Mouse (Mus musculus): ENCODE measurements at regions not wholly inside any gene's neighbourhood (a gene's known extent, or its start where the extent isn't known, plus 50 kb on each side); places are given as distances from the start of the nearest gene placed in this dataset.

DNA sequence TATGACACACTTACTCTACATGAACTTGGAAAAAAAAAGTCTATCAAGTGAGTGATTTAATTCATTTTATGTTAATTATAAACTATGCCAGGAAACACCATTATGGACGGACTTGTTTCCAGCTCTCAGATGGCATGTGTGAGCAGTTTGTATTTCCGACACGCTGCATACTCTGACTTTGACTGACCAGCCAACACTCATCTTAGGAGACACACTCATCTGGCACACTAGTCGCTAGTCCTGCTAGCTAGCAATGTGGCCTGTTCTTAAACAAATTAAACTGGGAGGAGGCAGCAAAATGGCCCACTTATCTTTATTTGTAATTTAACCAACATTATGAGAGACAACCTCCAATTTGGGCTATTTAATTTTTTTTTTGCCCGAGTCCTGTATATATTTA is 413.4 kb upstream of the Hnrnpa3 start:
- DNase-seq = no peak
- Histone ChIP-seq H3K4me1 (ENCODE audit: control insufficient read depth, insufficient read depth, low read length) (no peaks in the 10 kb centered on the region), H3K4me3 (replicated peaks; ENCODE audit: insufficient read depth, low read depth, low read length) (no peak overlapping the region), H3K27ac (ENCODE audit: insufficient read depth, low read length) (no peak overlapping the region), H3K27me3 (ENCODE audit: control insufficient read depth, insufficient read depth, low read length) (no peaks in the 10 kb centered on the region; the same call in 1 of the 2 replicates)
- 62% methylated on average over 5 of the region's 5 CpGs for WGBS
- TF ChIP-seq CTCF (IDR thresholded peaks at IDR 0.05; ENCODE audit: borderline replicate concordance, insufficient read depth, low read depth, low read length) (no peak), POLR2A (IDR thresholded peaks at IDR 0.05; ENCODE audit: borderline replicate concordance, insufficient read depth, low read length) (no peak)

DNA sequence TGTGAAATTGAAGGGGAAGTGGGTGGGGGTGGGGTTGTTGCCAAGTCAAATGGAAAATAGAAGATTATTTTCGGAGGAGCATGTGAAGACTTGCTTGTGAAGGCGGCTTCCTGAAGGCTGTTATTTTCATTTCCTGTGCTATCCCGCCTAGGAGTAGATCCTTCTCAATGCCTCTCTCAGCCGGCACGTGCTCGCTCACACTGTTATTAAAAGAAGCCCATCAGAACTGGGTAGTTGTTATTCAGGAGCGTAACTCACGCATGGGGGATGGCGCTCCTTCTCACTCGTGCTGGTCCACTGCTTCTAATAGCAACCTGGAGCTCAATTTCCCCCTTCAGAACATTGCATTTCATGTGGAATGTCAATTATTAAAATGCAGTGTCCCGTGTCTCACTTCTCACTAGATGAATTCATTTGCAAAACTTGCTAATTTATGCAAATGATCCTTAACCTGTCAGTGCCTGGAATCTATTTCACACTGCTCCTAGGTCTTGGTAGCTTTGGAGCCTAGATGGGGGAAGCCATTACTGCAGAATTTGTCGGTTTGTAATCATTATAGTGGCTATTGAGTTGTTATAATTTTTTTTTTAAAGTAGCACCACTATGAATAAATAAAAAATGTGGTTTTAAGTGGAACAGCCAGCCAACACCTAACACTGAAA is 412.8 kb upstream of the Hnrnpa3 start:
- no peak for DNase-seq
- no peaks in the 10 kb centered on the region for H3K4me1 ChIP-seq (ENCODE audit: control insufficient read depth, insufficient read depth, low read length)
- no peak for TF ChIP-seq CTCF (IDR thresholded peaks at IDR 0.05; ENCODE audit: borderline replicate concordance, insufficient read depth, low read depth, low read length)
- no peak for TF ChIP-seq POLR2A (IDR thresholded peaks at IDR 0.05; ENCODE audit: borderline replicate concordance, insufficient read depth, low read length)
- no peak overlapping the region for H3K4me3 ChIP-seq (replicated peaks; ENCODE audit: insufficient read depth, low read depth, low read length)
- no peak overlapping the region for H3K27ac ChIP-seq (ENCODE audit: insufficient read depth, low read length)
- WGBS = 23% methylated on average over 12 of the region's 12 CpGs
- H3K27me3 ChIP-seq (ENCODE audit: control insufficient read depth, insufficient read depth, low read length) = no peaks in the 10 kb centered on the region; the same call in 1 of the 2 replicates

DNA sequence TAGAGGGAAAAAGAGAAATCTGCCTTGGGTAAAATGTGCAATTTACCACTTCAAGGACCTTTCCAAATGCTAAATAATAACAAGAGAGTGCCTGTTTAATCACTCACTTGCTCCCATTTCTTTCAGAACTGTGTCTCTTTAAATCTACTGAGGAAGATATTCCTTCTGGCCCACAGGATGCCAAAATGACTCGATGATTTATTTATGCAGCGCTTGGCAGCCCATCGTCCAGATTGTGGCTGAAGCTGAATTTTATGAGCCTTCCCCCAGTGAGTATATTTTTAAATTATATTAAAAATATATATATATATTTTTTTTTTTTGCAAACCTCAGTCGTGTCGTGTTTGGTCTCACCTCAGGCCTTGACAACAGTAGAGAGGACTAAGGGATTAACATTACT is 410.8 kb upstream of the Hnrnpa3 start:
- TF ChIP-seq POLR2A (IDR thresholded peaks at IDR 0.05; ENCODE audit: borderline replicate concordance, insufficient read depth, low read length) (no peak), CTCF (IDR thresholded peaks at IDR 0.05; ENCODE audit: borderline replicate concordance, insufficient read depth, low read depth, low read length) (no peak)
- DNase-seq = no peak
- no peaks in the 10 kb centered on the region for H3K4me1 ChIP-seq (ENCODE audit: control insufficient read depth, insufficient read depth, low read length)
- WGBS = 48% methylated on average over 5 of the region's 5 CpGs
- H3K27ac ChIP-seq (ENCODE audit: insufficient read depth, low read length) = no peak overlapping the region
- no peaks in the 10 kb centered on the region; the same call in 1 of the 2 replicates for H3K27me3 ChIP-seq (ENCODE audit: control insufficient read depth, insufficient read depth, low read length)
- H3K4me3 ChIP-seq (replicated peaks; ENCODE audit: insufficient read depth, low read depth, low read length) = no peak overlapping the region

DNA sequence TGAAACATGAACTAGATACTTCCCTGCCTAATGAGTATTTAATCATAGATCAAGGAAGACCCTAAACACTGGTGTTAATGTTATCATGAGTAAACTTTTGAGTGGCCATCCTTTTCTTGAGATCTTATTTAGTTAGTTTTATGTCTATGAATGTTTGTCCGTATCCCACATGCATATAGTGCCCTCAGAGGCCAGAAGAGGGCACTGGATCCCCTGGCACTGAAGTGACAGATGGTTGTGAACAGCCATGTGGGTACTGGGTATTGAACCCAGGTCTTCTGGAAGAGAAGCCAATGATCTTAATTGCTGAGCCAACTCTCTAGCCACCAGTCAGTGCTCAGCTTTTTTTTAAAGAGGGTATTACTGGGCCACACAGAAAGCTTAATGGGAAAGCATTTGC is 408.6 kb upstream of the Hnrnpa3 start:
- WGBS = 98% methylated on average over 1 of the region's 1 CpGs
- H3K4me3 ChIP-seq (replicated peaks; ENCODE audit: insufficient read depth, low read depth, low read length) = no peak overlapping the region
- no peaks in the 10 kb centered on the region; the same call in 1 of the 2 replicates for H3K27me3 ChIP-seq (ENCODE audit: control insufficient read depth, insufficient read depth, low read length)
- no peak for TF ChIP-seq POLR2A (IDR thresholded peaks at IDR 0.05; ENCODE audit: borderline replicate concordance, insufficient read depth, low read length)
- no peak for TF ChIP-seq CTCF (IDR thresholded peaks at IDR 0.05; ENCODE audit: borderline replicate concordance, insufficient read depth, low read depth, low read length)
- no peak for DNase-seq
- no peaks in the 10 kb centered on the region for H3K4me1 ChIP-seq (ENCODE audit: control insufficient read depth, insufficient read depth, low read length)
- H3K27ac ChIP-seq (ENCODE audit: insufficient read depth, low read length) = no peak overlapping the region

DNA sequence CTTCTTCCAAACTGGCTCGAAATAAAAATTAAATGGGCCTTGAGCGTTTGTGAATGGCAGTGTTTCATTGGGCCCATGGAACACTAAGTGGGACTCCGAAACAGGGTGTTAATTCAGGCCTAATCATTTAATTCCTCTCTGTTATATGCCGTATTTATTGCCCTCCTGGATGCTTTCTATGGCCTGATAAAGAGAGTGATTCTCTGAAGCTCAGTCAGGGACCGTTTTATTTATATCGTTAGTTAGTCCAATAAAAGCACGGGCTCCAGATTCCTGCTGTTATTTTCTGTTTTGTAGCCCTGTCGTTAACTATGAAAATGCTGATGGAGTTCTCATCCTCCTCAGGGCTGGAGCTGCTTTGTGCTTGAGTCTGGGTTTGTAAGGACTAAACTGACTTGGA is 406.2 kb upstream of the Hnrnpa3 start:
- no peak for DNase-seq
- 56% methylated on average over 8 of the region's 8 CpGs for WGBS
- no peaks in the 10 kb centered on the region for H3K27me3 ChIP-seq (ENCODE audit: control insufficient read depth, insufficient read depth, low read length)
- TF ChIP-seq POLR2A (IDR thresholded peaks at IDR 0.05; ENCODE audit: borderline replicate concordance, insufficient read depth, low read length) = no peak
- no peaks in the 10 kb centered on the region for H3K4me1 ChIP-seq (ENCODE audit: control insufficient read depth, insufficient read depth, low read length)
- H3K4me3 ChIP-seq (replicated peaks; ENCODE audit: insufficient read depth, low read depth, low read length) = no peak overlapping the region
- no peak overlapping the region for H3K27ac ChIP-seq (ENCODE audit: insufficient read depth, low read length)

DNA sequence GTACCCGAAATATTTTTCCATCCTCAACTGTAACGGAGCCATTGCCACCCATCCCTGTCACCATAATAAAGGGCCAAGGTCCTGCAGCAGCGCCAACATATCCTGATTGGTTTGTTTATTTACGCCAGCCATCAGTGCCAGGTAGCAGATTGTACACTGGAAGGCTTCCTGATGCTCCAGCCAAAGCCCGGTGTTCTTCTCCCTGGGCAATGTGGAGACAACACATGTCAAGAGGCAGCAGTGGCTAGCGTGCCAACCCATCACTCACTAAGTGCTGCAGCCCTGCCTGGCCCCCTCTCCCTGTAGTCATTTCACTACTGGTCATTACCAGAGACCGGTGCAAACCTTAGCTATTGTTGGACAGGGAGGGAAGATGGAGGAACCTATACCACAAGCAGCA is 393.8 kb upstream of the Hnrnpa3 start:
- Histone ChIP-seq H3K27ac (ENCODE audit: insufficient read depth, low read length) (no peak overlapping the region), H3K4me1 (ENCODE audit: control insufficient read depth, insufficient read depth, low read length) (peaks cover 15% of the 10 kb centered on the region), H3K27me3 (ENCODE audit: control insufficient read depth, insufficient read depth, low read length) (no peaks in the 10 kb centered on the region; the same call in 1 of the 2 replicates), H3K4me3 (replicated peaks; ENCODE audit: insufficient read depth, low read depth, low read length) (no peak overlapping the region)
- 10% methylated on average over 7 of the region's 7 CpGs for WGBS
- peak; percentile 78 to 90 for DNase-seq
- TF ChIP-seq CTCF (IDR thresholded peaks at IDR 0.05; ENCODE audit: borderline replicate concordance, insufficient read depth, low read depth, low read length) = no peak
- TF ChIP-seq POLR2A (IDR thresholded peaks at IDR 0.05; ENCODE audit: borderline replicate concordance, insufficient read depth, low read length) = no peak

DNA sequence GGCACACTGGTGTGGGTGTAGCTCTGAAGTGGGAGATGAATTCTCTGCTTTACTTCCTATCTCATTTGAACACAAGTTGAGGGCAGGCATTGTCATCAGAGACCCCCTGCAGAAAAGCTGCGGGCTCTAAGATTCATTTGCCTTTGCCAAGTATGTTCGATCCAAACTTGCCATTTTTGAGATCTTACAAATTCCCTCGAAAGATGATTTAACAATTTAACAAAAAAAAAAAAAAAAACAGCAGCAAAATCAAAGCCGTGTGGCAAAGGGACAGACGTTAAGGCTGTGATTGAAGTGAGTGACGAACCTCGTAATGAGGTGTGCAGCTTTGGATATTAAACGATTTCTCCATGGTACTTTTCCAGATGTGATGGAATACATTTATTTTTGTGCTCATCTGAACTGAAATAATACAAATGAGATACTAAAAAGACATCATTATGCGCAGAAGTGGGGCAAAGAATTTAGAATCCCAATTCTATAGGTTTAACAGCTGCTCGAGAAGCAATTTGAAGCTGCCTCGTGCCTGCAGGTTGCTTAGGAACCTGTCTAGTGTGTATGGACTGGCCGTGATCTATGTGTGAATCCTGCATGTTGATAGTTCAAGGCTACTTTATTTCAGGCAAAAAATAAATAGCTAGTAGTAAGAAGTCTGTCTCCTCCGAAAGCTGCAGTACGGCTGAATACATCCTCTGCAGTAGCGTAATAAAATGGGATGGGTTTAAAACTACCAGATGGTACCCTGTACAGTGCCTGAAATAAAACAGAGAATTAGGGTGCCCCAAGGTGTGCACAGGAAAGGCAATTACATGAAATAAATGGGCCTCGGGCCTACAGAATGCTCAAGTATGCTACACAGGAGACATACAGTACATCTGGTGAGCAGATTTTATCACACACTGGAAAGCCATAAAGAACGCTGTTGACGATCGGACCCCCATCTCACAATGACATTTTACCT is 393.0 kb upstream of the Hnrnpa3 start:
- no peak for TF ChIP-seq POLR2A (IDR thresholded peaks at IDR 0.05; ENCODE audit: borderline replicate concordance, insufficient read depth, low read length)
- TF ChIP-seq CTCF (IDR thresholded peaks at IDR 0.05; ENCODE audit: borderline replicate concordance, insufficient read depth, low read depth, low read length) = no peak
- no peak overlapping the region for H3K4me3 ChIP-seq (replicated peaks; ENCODE audit: insufficient read depth, low read depth, low read length)
- 83% methylated on average over 19 of the region's 19 CpGs for WGBS
- no peak overlapping the region for H3K27ac ChIP-seq (ENCODE audit: insufficient read depth, low read length)
- DNase-seq = no peak
- H3K4me1 ChIP-seq (ENCODE audit: control insufficient read depth, insufficient read depth, low read length) = peaks cover 15% of the 10 kb centered on the region
- no peaks in the 10 kb centered on the region; the same call in 1 of the 2 replicates for H3K27me3 ChIP-seq (ENCODE audit: control insufficient read depth, insufficient read depth, low read length)
